8 mouse cellular contexts compared by ENCODE assay signal in genomic region chr5:24443927-24444326, GRCm38 (mm10). TPM values are rescaled to one million over a fixed set of nuclear protein-coding genes. Genes with fewer than 3 reads are reported as not detected.
DNase-seq lines count a peak whose midpoint lies in the region; ATAC-seq and TF ChIP-seq lines count a peak whose summit lies in the region.

No protein-coding gene starts in this region.

- no peaks in the 10 kb centered on the region for H3K27me3 ChIP-seq in embryonic facial prominence, embryonic 12.5 days
- H3K27me3 ChIP-seq in intestine, embryonic 14.5 days (replicated peaks; ENCODE audit: control insufficient read depth, insufficient read depth, low read length): no peaks in the 10 kb centered on the region
- H3K27me3 ChIP-seq in neural tube, embryonic 13.5 days: no peaks in the 10 kb centered on the region

- H3K4me3 ChIP-seq in left cerebral cortex, adult 2 months: peak overlapping the region; percentile 92
- peak overlapping the region; percentile 88 for H3K4me3 ChIP-seq in embryonic facial prominence, embryonic 12.5 days
- peak overlapping the region; percentile 89 for H3K4me3 ChIP-seq in intestine, embryonic 14.5 days (ENCODE audit: low read depth, low read length)
- peak overlapping the region; percentile 86 for H3K4me3 ChIP-seq in neural tube, embryonic 13.5 days

- DNase-seq in left cerebral cortex, adult 2 months (ENCODE audit: extremely low spot score in 1 of 2, low spot score in 2 of 2): no peak
- no peak for DNase-seq in left cerebral cortex, adult 11 months (ENCODE audit: low spot score)
- no peak for DNase-seq in intestine, embryonic 14.5 days (ENCODE audit: low spot score)
- DNase-seq in ovary, postnatal 10 days (ENCODE audit: low spot score): no peak
- no peak for DNase-seq in c-Kit-positive CD71-positive TER-119-positive erythroid progenitor cells, embryonic 14.5 days (ENCODE audit: low spot score)
- DNase-seq in layer of hippocampus, adult 11-12 months (ENCODE audit: low spot score): no peak

- H3K4me1 ChIP-seq in embryonic facial prominence, embryonic 12.5 days: peaks cover 30% of the 10 kb centered on the region
- peaks cover 19% of the 10 kb centered on the region for H3K4me1 ChIP-seq in intestine, embryonic 14.5 days (replicated peaks; ENCODE audit: control insufficient read depth, insufficient read depth, low read length)
- H3K4me1 ChIP-seq in neural tube, embryonic 13.5 days (replicated peaks): peaks cover 38% of the 10 kb centered on the region

- 85% methylated on average over 12 of the region's 12 CpGs for WGBS in embryonic facial prominence, embryonic 12.5 days
- 85% methylated on average over 12 of the region's 12 CpGs for WGBS in intestine, embryonic 14.5 days
- 87% methylated on average over 12 of the region's 12 CpGs for WGBS in neural tube, embryonic 13.5 days

- H3K27ac ChIP-seq in left cerebral cortex, adult 2 months: peak overlapping the region; percentile 99; the same call in 1 of the 2 replicates
- no peak overlapping the region for H3K27ac ChIP-seq in embryonic facial prominence, embryonic 12.5 days
- H3K27ac ChIP-seq in intestine, embryonic 14.5 days (ENCODE audit: low read depth): no peak overlapping the region
- peak overlapping the region; percentile 89; the same call in 1 of the 2 replicates for H3K27ac ChIP-seq in neural tube, embryonic 13.5 days (replicated peaks)

- H3K9me3 ChIP-seq in embryonic facial prominence, embryonic 12.5 days: no peaks in the 10 kb centered on the region
- H3K9me3 ChIP-seq in intestine, embryonic 14.5 days (ENCODE audit: control insufficient read depth, low read length): no peaks in the 10 kb centered on the region
- no peaks in the 10 kb centered on the region for H3K9me3 ChIP-seq in neural tube, embryonic 13.5 days

- ATAC-seq in embryonic facial prominence, embryonic 12.5 days (ENCODE audit: insufficient number of reproducible peaks, insufficient read depth, low FRiP score, low TSS enrichment): no peak
- ATAC-seq in intestine, embryonic 14.5 days (replicated peaks; ENCODE audit: low FRiP score, low TSS enrichment, low read depth): no peak
- ATAC-seq in neural tube, embryonic 13.5 days (ENCODE audit: low read depth): no peak

- H3K4me2 ChIP-seq in embryonic facial prominence, embryonic 12.5 days (replicated peaks): peak overlapping the region; percentile 89
- H3K4me2 ChIP-seq in intestine, embryonic 14.5 days (ENCODE audit: low read length): peak overlapping the region; percentile 91
- peak overlapping the region; percentile 97 for H3K4me2 ChIP-seq in neural tube, embryonic 13.5 days

- no peak for TF ChIP-seq CTCF in left cerebral cortex, adult 2 months (IDR thresholded peaks at IDR 0.05)

- H3K36me3 ChIP-seq in embryonic facial prominence, embryonic 12.5 days: peaks cover 46% of the 10 kb centered on the region
- peaks cover 49% of the 10 kb centered on the region for H3K36me3 ChIP-seq in intestine, embryonic 14.5 days (ENCODE audit: control insufficient read depth, insufficient read depth, low read length)
- peaks cover 49% of the 10 kb centered on the region for H3K36me3 ChIP-seq in neural tube, embryonic 13.5 days

- intact Hi-C loops in left cerebral cortex, adult 2 months (cut with DNase I): loop anchor here (2.0 kb wide), 1 partner anchor 19 kb away; no protein-coding TSS in a partner anchor

- peak overlapping the region; percentile 90 for H3K9ac ChIP-seq in embryonic facial prominence, embryonic 12.5 days
- peak overlapping the region; percentile 97 for H3K9ac ChIP-seq in intestine, embryonic 14.5 days (ENCODE audit: low read length)
- H3K9ac ChIP-seq in neural tube, embryonic 13.5 days: peak overlapping the region; percentile 92

RNA-seq across cellular contexts. Expression of gene Fastk, which starts 1.2 kb away (rescaled TPM):
- total RNA-seq in left cerebral cortex, adult 2 months (2021): 100 to 1,000 TPM; 128 to 134 TPM
- 117 and 122 TPM in 2 replicates for polyA plus RNA-seq in embryonic facial prominence, embryonic 12.5 days (2016; fragmentation: Nextera tagmentation; extraction: Ambion mirVana)
- polyA plus RNA-seq in intestine, embryonic 14.5 days (2014; fragmentation: Nextera tagmentation; extraction: Ambion mirVana): 105 and 107 TPM in 2 replicates
- polyA plus RNA-seq in neural tube, embryonic 13.5 days (2015; fragmentation: Nextera tagmentation; extraction: Ambion mirVana): 89.4 and 102 TPM in 2 replicates

RNA-seq across cellular contexts. Expression of gene Tmub1, which starts 3.7 kb away (rescaled TPM):
- 10 to 100 TPM; 26.1 to 28.7 TPM for total RNA-seq in left cerebral cortex, adult 2 months (2021)
- 24.7 and 24.9 TPM in 2 replicates for polyA plus RNA-seq in embryonic facial prominence, embryonic 12.5 days (2016; fragmentation: Nextera tagmentation; extraction: Ambion mirVana)
- polyA plus RNA-seq in intestine, embryonic 14.5 days (2014; fragmentation: Nextera tagmentation; extraction: Ambion mirVana): 22.7 and 22.9 TPM in 2 replicates
- polyA plus RNA-seq in neural tube, embryonic 13.5 days (2015; fragmentation: Nextera tagmentation; extraction: Ambion mirVana): 51.2 TPM in 2 replicates

RNA-seq across cellular contexts. Expression of gene Agap3, which starts 8.1 kb away (rescaled TPM):
- total RNA-seq in left cerebral cortex, adult 2 months (2021): 100 to 1,000 TPM; 527 to 560 TPM
- polyA plus RNA-seq in embryonic facial prominence, embryonic 12.5 days (2016; fragmentation: Nextera tagmentation; extraction: Ambion mirVana): 52.4 and 68.6 TPM in 2 replicates
- polyA plus RNA-seq in intestine, embryonic 14.5 days (2014; fragmentation: Nextera tagmentation; extraction: Ambion mirVana): 22.0 and 22.9 TPM in 2 replicates
- 64.6 and 80.9 TPM in 2 replicates for polyA plus RNA-seq in neural tube, embryonic 13.5 days (2015; fragmentation: Nextera tagmentation; extraction: Ambion mirVana)

RNA-seq across cellular contexts. Expression of gene Slc4a2, which starts 20.3 kb away (rescaled TPM):
- total RNA-seq in left cerebral cortex, adult 2 months (2021): 10 to 100 TPM; 31.0 to 33.8 TPM
- polyA plus RNA-seq in embryonic facial prominence, embryonic 12.5 days (2016; fragmentation: Nextera tagmentation; extraction: Ambion mirVana): 46.6 and 49.8 TPM in 2 replicates
- polyA plus RNA-seq in intestine, embryonic 14.5 days (2014; fragmentation: Nextera tagmentation; extraction: Ambion mirVana): 32.7 and 35.7 TPM in 2 replicates
- 18.5 and 24.6 TPM in 2 replicates for polyA plus RNA-seq in neural tube, embryonic 13.5 days (2015; fragmentation: Nextera tagmentation; extraction: Ambion mirVana)

RNA-seq across cellular contexts. Expression of gene Cdk5, which starts 20.6 kb away (rescaled TPM):
- 100 to 1,000 TPM; 118 to 129 TPM for total RNA-seq in left cerebral cortex, adult 2 months (2021)
- 62.2 and 63.2 TPM in 2 replicates for polyA plus RNA-seq in embryonic facial prominence, embryonic 12.5 days (2016; fragmentation: Nextera tagmentation; extraction: Ambion mirVana)
- polyA plus RNA-seq in intestine, embryonic 14.5 days (2014; fragmentation: Nextera tagmentation; extraction: Ambion mirVana): 41.2 and 47.4 TPM in 2 replicates
- polyA plus RNA-seq in neural tube, embryonic 13.5 days (2015; fragmentation: Nextera tagmentation; extraction: Ambion mirVana): 93.2 and 102 TPM in 2 replicates

Comparison
In these comparisons a context has a peak if more than half of its experiments do, and no peak if none do; other contexts are left out.
1. H3K27ac ChIP-seq: peak in left cerebral cortex, adult 2 months (single experiment) and neural tube, embryonic 13.5 days (single experiment); none in embryonic facial prominence, embryonic 12.5 days (single experiment) and intestine, embryonic 14.5 days (single experiment).
2. Peak in every context shown above with its lines, with median percentiles within 50 percentile points of each other: H3K4me3 ChIP-seq, H3K4me2 ChIP-seq and H3K9ac ChIP-seq.